Mouse (Mus musculus): Measurements from ENCODE around the gene Fstl1. TPM values are rescaled to one million over a fixed set of nuclear protein-coding genes. Genes with fewer than 3 reads are reported as not detected.

Gene Fstl1
- total and polyA plus RNA-seq, 3 experiments = 0.34 to 0.87 (median 0.59) TPM

GRCm38 (mm10) chr16:37878951-37879505 lies 102.4 kb downstream of the Fstl1 start:
- TF ChIP-seq ZKSCAN1 (IDR thresholded peaks at IDR 0.05; ENCODE audit: borderline replicate concordance, low read depth, low read length) (no peak), EP300 (IDR thresholded peaks at IDR 0.05; ENCODE audit: low read length) (no peak), KAT2A (IDR thresholded peaks at IDR 0.05; ENCODE audit: insufficient replicate concordance, low read length) (no peak), MYC (IDR thresholded peaks at IDR 0.05; ENCODE audit: low read depth, low read length) (no peak), IRF4 (IDR thresholded peaks at IDR 0.05; ENCODE audit: low read depth, low read length) (no peak), TBP (conservative IDR thresholded peaks at IDR 0.05; ENCODE audit: low read depth, low read length) (no peak), ETS1 (conservative IDR thresholded peaks at IDR 0.05; ENCODE audit: low read depth, low read length) (no peak), ELF1 (IDR thresholded peaks at IDR 0.05; ENCODE audit: low read depth, low read length) (no peak), MAZ (IDR thresholded peaks at IDR 0.05; ENCODE audit: low read depth, low read length) (no peak), NRF1 (IDR thresholded peaks at IDR 0.05; ENCODE audit: low read depth, low read length) (no peak), RCOR1 (conservative IDR thresholded peaks at IDR 0.05; ENCODE audit: low read depth, low read length) (no peak), JUN (IDR thresholded peaks at IDR 0.05; ENCODE audit: insufficient read depth, low read depth, low read length) (no peak), HCFC1 (IDR thresholded peaks at IDR 0.05; ENCODE audit: low read depth, low read length) (no peak), GABPA (IDR thresholded peaks at IDR 0.05; ENCODE audit: insufficient replicate concordance, low read depth, low read length) (no peak)
- Histone ChIP-seq H3K4me1 (ENCODE audit: control insufficient read depth in 1 of 2, insufficient read depth in 2 of 2) (peaks cover 5 to 18% of the 10 kb centered on the region in 2 experiments), H3K27ac (ENCODE audit: insufficient read depth, low read depth) (no peak overlapping the region), H3K27me3 (replicated peaks) (no peaks in the 10 kb centered on the region), H3K9me3 (replicated peaks; ENCODE audit: low read length) (no peaks in the 10 kb centered on the region), H3K36me3 (replicated peaks in 1 of 2; ENCODE audit: control insufficient read depth in 1 of 2, insufficient read depth in 1 of 2, low read length in 1 of 2) (peaks cover 47 to 86% of the 10 kb centered on the region in 2 experiments), H3K9ac (ENCODE audit: insufficient read depth, low read depth) (no peak overlapping the region), H3K79me2 (replicated peaks; ENCODE audit: control insufficient read depth, extremely low read depth, insufficient read depth, poor library complexity, severe bottlenecking) (peaks cover 22% of the 10 kb centered on the region), H3K4me3 (replicated peaks in 1 of 3; ENCODE audit: low read depth in 2 of 3, low read length in 2 of 3, poor library complexity in 1 of 3) (no peak overlapping the region), H3K4me2 (ENCODE audit: insufficient read depth, low read depth, poor library complexity, severe bottlenecking) (no peak overlapping the region)
- in situ Hi-C loops (cut with MboI; ENCODE audit: low pct_ligation_motif_present, low pct_unique_long_range_greater_than_20kb, low sequenced_read_pairs) (no loop called here), dilution Hi-C loops (cut with MboI; ENCODE audit: extremely low pct_ligation_motif_present, extremely low pct_unique_long_range_greater_than_20kb, low sequenced_read_pairs) (no loop called here)
- no peak for DNase-seq (ENCODE audit: extremely low read depth)

- peaks cover 1 to 14% of the 10 kb centered on the region in 2 experiments for H3K4me1 ChIP-seq (ENCODE audit: control insufficient read depth in 1 of 2, insufficient read depth in 2 of 2)
- H3K27me3 ChIP-seq (replicated peaks) = no peaks in the 10 kb centered on the region
- no peaks in the 10 kb centered on the region for H3K9me3 ChIP-seq (replicated peaks; ENCODE audit: low read length)
- peaks cover 50 to 86% of the 10 kb centered on the region in 2 experiments for H3K36me3 ChIP-seq (replicated peaks in 1 of 2; ENCODE audit: control insufficient read depth in 1 of 2, insufficient read depth in 1 of 2, low read length in 1 of 2)
- TF ChIP-seq POLR2AphosphoS2 (IDR thresholded peaks at IDR 0.05; ENCODE audit: low read depth, low read length) (no peak), RAD21 (IDR thresholded peaks at IDR 0.05; ENCODE audit: low read depth, low read length) (no peak), MEF2A (IDR thresholded peaks at IDR 0.05; ENCODE audit: borderline replicate concordance, low read depth, low read length) (no peak), MAX (IDR thresholded peaks at IDR 0.05; ENCODE audit: low read length) (no peak), TCF12 (IDR thresholded peaks at IDR 0.05; ENCODE audit: low read depth, low read length) (no peak), TBP (conservative IDR thresholded peaks at IDR 0.05; ENCODE audit: low read depth, low read length) (no peak), CTCF (conservative IDR thresholded peaks at IDR 0.05 in 1 of 2, IDR thresholded peaks at IDR 0.05 in 1 of 2; ENCODE audit: low read depth in 2 of 2, low read length in 2 of 2) (no peak)
- DNase-seq (ENCODE audit: extremely low read depth) = no peak
- in situ Hi-C loops (cut with MboI; ENCODE audit: low pct_ligation_motif_present, low pct_unique_long_range_greater_than_20kb, low sequenced_read_pairs) (no loop called here), dilution Hi-C loops (cut with MboI; ENCODE audit: extremely low pct_ligation_motif_present, extremely low pct_unique_long_range_greater_than_20kb, low sequenced_read_pairs) (no loop called here)
- H3K79me2 ChIP-seq (replicated peaks; ENCODE audit: control insufficient read depth, extremely low read depth, insufficient read depth, poor library complexity, severe bottlenecking) = peaks cover 17% of the 10 kb centered on the region
- no peak overlapping the region for H3K4me3 ChIP-seq (replicated peaks in 1 of 3; ENCODE audit: low read depth in 2 of 3, low read length in 2 of 3, poor library complexity in 1 of 3)
- no peak overlapping the region for H3K4me2 ChIP-seq (ENCODE audit: insufficient read depth, low read depth, poor library complexity, severe bottlenecking)
- no peak overlapping the region for H3K9ac ChIP-seq (ENCODE audit: insufficient read depth, low read depth)
- H3K27ac ChIP-seq (ENCODE audit: insufficient read depth, low read depth) = no peak overlapping the region
Measured at GRCm38 (mm10) chr16:37879750-37880419, 103.2 kb downstream of the Fstl1 start.
